Mouse (Mus musculus) bone marrow macrophage, adult 2 months (primary cell): ENCODE measurements around the gene Lmna.

Experiments
- CTCF ChIP-seq: IDR thresholded peaks from 2 replicates; pipeline ENCODE4 v1.5.1; 2012; ENCODE audit warnings: low read depth, mild to moderate bottlenecking, low read length, moderate library complexity
- POLR2A ChIP-seq: IDR thresholded peaks from 2 replicates; pipeline ENCODE4 v1.6.1; 2012; ENCODE audit warnings: mild to moderate bottlenecking, low read depth, low read length, borderline replicate concordance

DNA sequence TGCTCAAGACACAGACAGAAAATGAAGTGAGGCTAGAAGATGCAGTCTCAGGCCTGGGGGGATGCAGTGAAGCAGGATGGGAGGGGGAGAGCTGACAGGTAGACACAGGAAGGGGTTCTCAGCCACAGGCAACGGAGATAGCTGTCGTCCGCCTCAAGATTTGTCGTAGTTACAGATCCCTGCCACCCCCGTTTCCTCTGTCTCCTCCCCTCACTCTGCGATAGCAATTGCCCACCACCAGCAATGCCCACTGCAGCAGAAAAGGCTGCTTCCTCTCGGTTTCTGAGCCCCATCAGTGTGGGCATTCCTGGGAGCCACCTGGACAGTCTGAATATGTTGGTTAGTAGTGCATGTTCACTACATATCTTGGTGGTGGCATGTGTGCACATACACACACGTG lies 56.4 kb downstream of the Lmna start:
- no peak for TF ChIP-seq CTCF
- no peak for TF ChIP-seq POLR2A
